Mouse (Mus musculus): ENCODE measurements around the gene Cep85l. TPM values are rescaled to one million over a fixed set of nuclear protein-coding genes. Genes with fewer than 3 reads are reported as not detected.
A peak's percentile ranks its signal among the peaks of the same experiment; 100 is the strongest.

Cep85l gene
- polyA plus RNA-seq, 1 experiment from 2014 or later: 1.5 TPM

GRCm38 (mm10) chr10:53364311-53364710, 15.4 kb downstream of the Cep85l start:
- H3K4me1 ChIP-seq (replicated peaks; ENCODE audit: control insufficient read depth, insufficient read depth, low read length): no peaks in the 10 kb centered on the region
- no peak for ATAC-seq
- H3K27ac ChIP-seq (ENCODE audit: low read depth, low read length): no peak overlapping the region
- H3K4me3 ChIP-seq (ENCODE audit: low read depth, low read length): no peak overlapping the region
- H3K36me3 ChIP-seq (ENCODE audit: control insufficient read depth, insufficient read depth): no peaks in the 10 kb centered on the region
- no peaks in the 10 kb centered on the region for H3K27me3 ChIP-seq (replicated peaks; ENCODE audit: control insufficient read depth, insufficient read depth, low read length)
- 0 out of 2 replicates have a peak, but pooled peaks cover 3% of the 10 kb centered on the region for H3K9me3 ChIP-seq (ENCODE audit: control insufficient read depth)
- H3K9ac ChIP-seq (ENCODE audit: low read depth, low read length): no peak overlapping the region
- TF ChIP-seq CTCF (IDR thresholded peaks at IDR 0.05; ENCODE audit: low read depth): no peak
- no peak overlapping the region for H3K4me2 ChIP-seq (replicated peaks; ENCODE audit: low read depth)

- ATAC-seq: no peak
- Histone ChIP-seq H3K36me3 (ENCODE audit: control insufficient read depth, insufficient read depth) (peaks cover 4% of the 10 kb centered on the region; the same call in 1 of the 2 replicates), H3K9me3 (ENCODE audit: control insufficient read depth) (no peaks in the 10 kb centered on the region), H3K27me3 (replicated peaks; ENCODE audit: control insufficient read depth, insufficient read depth, low read length) (no peaks in the 10 kb centered on the region), H3K4me2 (replicated peaks; ENCODE audit: low read depth) (no peak overlapping the region), H3K9ac (ENCODE audit: low read depth, low read length) (no peak overlapping the region), H3K27ac (ENCODE audit: low read depth, low read length) (no peak overlapping the region), H3K4me3 (ENCODE audit: low read depth, low read length) (no peak overlapping the region), H3K4me1 (replicated peaks; ENCODE audit: control insufficient read depth, insufficient read depth, low read length) (no peaks in the 10 kb centered on the region)
- no peak for TF ChIP-seq CTCF (IDR thresholded peaks at IDR 0.05; ENCODE audit: low read depth)
- WGBS: 63% methylated on average over 3 of the region's 3 CpGs
Observed at GRCm38 (mm10) chr10:53359016-53359415, 20.7 kb downstream of the Cep85l start.

DNA sequence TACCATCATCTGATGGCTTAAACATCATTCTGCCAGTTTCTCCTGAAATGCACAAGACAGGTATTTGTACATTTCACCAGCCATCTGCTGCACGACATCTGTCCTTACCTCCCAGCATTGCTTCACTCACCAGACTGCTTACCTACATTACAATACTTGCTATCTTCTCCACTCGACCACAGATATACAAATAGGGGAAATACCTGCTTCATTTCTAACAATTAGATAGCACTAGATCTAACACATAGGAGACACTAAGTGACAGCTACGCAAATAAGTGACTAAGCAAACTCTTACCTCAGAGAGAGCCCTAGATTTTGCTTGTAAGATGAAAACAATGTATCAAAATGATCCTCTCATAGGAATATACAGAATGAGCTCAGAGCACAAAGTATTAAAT, 26.1 kb downstream of the Cep85l start:
- ATAC-seq: no peak
- no peak overlapping the region for H3K4me3 ChIP-seq (ENCODE audit: low read depth, low read length)
- no peaks in the 10 kb centered on the region for H3K27me3 ChIP-seq (replicated peaks; ENCODE audit: control insufficient read depth, insufficient read depth, low read length)
- H3K4me2 ChIP-seq (replicated peaks; ENCODE audit: low read depth): no peak overlapping the region
- no peaks in the 10 kb centered on the region for H3K9me3 ChIP-seq (ENCODE audit: control insufficient read depth)
- TF ChIP-seq CTCF (IDR thresholded peaks at IDR 0.05; ENCODE audit: low read depth): no peak
- H3K36me3 ChIP-seq (ENCODE audit: control insufficient read depth, insufficient read depth): peaks cover 8% of the 10 kb centered on the region
- H3K27ac ChIP-seq (ENCODE audit: low read depth, low read length): no peak overlapping the region
- 79% methylated on average over 3 of the region's 3 CpGs for WGBS
- no peaks in the 10 kb centered on the region for H3K4me1 ChIP-seq (replicated peaks; ENCODE audit: control insufficient read depth, insufficient read depth, low read length)
- no peak overlapping the region for H3K9ac ChIP-seq (ENCODE audit: low read depth, low read length)

DNA sequence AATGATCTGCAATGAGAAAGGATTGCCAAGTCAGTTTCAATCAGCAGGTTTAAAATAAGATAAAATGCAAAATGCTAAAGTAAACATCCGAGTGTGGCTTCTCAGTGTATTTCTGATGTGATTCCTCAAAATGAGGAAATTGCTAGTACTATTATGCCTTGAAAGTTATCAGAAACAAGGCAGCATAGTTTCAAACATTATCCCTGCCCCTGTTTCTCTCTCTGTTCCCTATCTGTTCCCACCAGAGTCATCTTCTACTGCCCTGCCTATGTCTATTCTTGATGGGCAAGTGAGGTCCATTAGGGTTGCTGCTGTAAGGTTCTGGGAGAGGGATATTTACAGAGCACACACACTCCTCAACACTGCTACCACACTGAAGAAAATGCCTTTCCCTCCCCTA, 30.5 kb downstream of the Cep85l start:
- Histone ChIP-seq H3K9me3 (ENCODE audit: control insufficient read depth) (no peaks in the 10 kb centered on the region), H3K36me3 (ENCODE audit: control insufficient read depth, insufficient read depth) (peaks cover 6% of the 10 kb centered on the region; the same call in 1 of the 2 replicates), H3K4me1 (replicated peaks; ENCODE audit: control insufficient read depth, insufficient read depth, low read length) (no peaks in the 10 kb centered on the region), H3K27ac (ENCODE audit: low read depth, low read length) (no peak overlapping the region), H3K4me2 (replicated peaks; ENCODE audit: low read depth) (no peak overlapping the region), H3K9ac (ENCODE audit: low read depth, low read length) (no peak overlapping the region), H3K4me3 (ENCODE audit: low read depth, low read length) (no peak overlapping the region), H3K27me3 (replicated peaks; ENCODE audit: control insufficient read depth, insufficient read depth, low read length) (no peaks in the 10 kb centered on the region)
- no peak for TF ChIP-seq CTCF (IDR thresholded peaks at IDR 0.05; ENCODE audit: low read depth)
- 77% methylated on average over 1 of the region's 1 CpGs for WGBS
- no peak for ATAC-seq

DNA sequence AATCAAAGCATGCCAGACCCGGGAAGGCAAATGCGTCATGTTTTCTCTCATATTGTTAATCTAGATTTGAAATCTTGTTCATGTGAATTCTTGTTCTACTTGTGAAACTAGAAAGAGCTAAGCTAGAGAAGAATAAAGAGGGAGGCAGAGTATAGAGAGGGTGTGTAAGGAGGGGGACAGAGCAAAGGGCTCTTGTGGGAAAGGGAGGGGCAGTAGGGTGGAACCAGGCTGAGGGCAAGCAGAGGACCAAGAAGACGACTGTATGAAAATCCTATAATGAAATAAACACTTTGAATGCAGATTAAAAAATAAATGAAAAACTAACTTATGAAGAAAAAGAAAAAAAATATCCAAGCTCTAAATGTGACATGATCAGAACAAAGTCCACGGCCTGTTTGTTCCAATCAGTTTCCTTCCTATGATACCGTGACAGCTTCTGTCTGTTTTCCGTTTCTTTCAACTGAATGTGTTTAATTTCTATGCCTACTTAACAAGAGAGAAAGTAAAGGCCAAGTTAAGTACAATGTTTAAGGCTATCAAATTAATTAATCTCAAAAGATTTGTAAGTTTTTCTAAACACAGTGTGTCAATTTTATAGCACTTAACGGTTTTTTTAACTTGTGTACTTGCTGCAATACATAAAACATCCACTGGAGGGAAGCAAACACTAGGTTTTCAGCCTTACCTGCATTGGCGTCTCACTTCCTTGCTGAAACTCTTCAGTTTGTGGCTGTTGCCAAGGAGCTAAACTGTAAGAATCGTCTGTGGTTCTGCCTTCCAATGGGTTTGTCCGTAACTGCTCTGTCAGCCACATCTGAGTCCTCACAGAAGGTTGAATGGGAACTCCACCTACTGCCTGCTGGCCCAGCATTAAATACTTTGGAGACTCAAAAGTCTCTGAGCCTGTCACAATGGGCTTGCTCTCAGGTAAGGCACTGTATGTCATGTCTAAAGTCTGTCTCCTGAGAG, 31.7 kb downstream of the Cep85l start:
- Histone ChIP-seq H3K9ac (ENCODE audit: low read depth, low read length) (no peak overlapping the region), H3K4me1 (replicated peaks; ENCODE audit: control insufficient read depth, insufficient read depth, low read length) (no peaks in the 10 kb centered on the region), H3K27ac (ENCODE audit: low read depth, low read length) (no peak overlapping the region), H3K4me2 (replicated peaks; ENCODE audit: low read depth) (no peak overlapping the region), H3K4me3 (ENCODE audit: low read depth, low read length) (no peak overlapping the region), H3K9me3 (ENCODE audit: control insufficient read depth) (no peaks in the 10 kb centered on the region), H3K27me3 (replicated peaks; ENCODE audit: control insufficient read depth, insufficient read depth, low read length) (no peaks in the 10 kb centered on the region), H3K36me3 (ENCODE audit: control insufficient read depth, insufficient read depth) (peaks cover 6% of the 10 kb centered on the region; the same call in 1 of the 2 replicates)
- TF ChIP-seq CTCF (IDR thresholded peaks at IDR 0.05; ENCODE audit: low read depth): peak; percentile 85
- ATAC-seq: 0 out of 2 replicates have a peak, but pooled peaks have one; percentile 31
- 55% methylated on average over 10 of the region's 10 CpGs for WGBS

GRCm38 (mm10) chr10:53346916-53347315, 32.8 kb downstream of the Cep85l start:
- peaks cover 6% of the 10 kb centered on the region; the same call in 1 of the 2 replicates for H3K36me3 ChIP-seq (ENCODE audit: control insufficient read depth, insufficient read depth)
- no peak overlapping the region for H3K27ac ChIP-seq (ENCODE audit: low read depth, low read length)
- H3K9ac ChIP-seq (ENCODE audit: low read depth, low read length): no peak overlapping the region
- H3K4me2 ChIP-seq (replicated peaks; ENCODE audit: low read depth): no peak overlapping the region
- no peaks in the 10 kb centered on the region for H3K4me1 ChIP-seq (replicated peaks; ENCODE audit: control insufficient read depth, insufficient read depth, low read length)
- no peak for TF ChIP-seq CTCF (IDR thresholded peaks at IDR 0.05; ENCODE audit: low read depth)
- WGBS: 83% methylated on average over 5 of the region's 5 CpGs
- H3K9me3 ChIP-seq (ENCODE audit: control insufficient read depth): no peaks in the 10 kb centered on the region
- no peak overlapping the region for H3K4me3 ChIP-seq (ENCODE audit: low read depth, low read length)
- ATAC-seq: no peak
- H3K27me3 ChIP-seq (replicated peaks; ENCODE audit: control insufficient read depth, insufficient read depth, low read length): no peaks in the 10 kb centered on the region

Measured in intestine, postnatal 0 days (tissue).